Mouse (Mus musculus): Measurements from ENCODE around the gene Abca12. TPM values are rescaled to one million over a fixed set of nuclear protein-coding genes. Genes with fewer than 3 reads are reported as not detected.

The Abca12 gene
- total RNA-seq (2021), result under 1 TPM; 0.25 to 0.28 TPM

- intact Hi-C loops (cut with DNase I), result no loop called here
- DNase-seq (ENCODE audit: low spot score in 2 of 2), result no peak
Observed at GRCm38 (mm10) chr1:71414810-71415209, at the start of gene Abca12. Gene Abca12, minus strand, starts transcription at chr1:71414910.

DNA sequence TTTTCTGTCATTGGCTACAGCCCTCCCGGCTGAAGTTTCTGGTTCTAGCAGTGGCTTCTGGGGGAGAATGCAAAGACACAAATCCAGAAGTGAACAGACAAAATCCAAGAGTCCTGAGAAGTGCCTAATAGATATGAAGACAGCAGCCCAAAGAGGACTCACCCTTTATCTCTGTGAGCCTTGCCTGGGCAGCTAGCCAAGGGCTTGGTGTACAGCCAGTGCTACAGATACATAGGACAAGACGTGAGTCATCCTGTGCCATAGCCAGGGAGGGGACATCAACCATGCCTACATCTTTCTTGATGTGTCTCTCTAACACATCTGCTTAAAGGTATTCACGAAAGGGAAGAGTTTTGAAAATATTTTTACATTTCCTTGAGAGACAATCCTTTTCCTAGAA is 43.3 kb upstream of the Abca12 start:
- DNase-seq (ENCODE audit: low spot score in 2 of 2), result peak in 1 of 2 experiments; percentile 6
- intact Hi-C loops (cut with DNase I), result no loop called here

- intact Hi-C loops (cut with DNase I), result no loop called here
- DNase-seq (ENCODE audit: low spot score in 2 of 2), result no peak
Observed at GRCm38 (mm10) chr1:71447424-71447823, 32.7 kb upstream of the Abca12 start.

GRCm38 (mm10) chr1:71421741-71422333 is 7.1 kb upstream of the Abca12 start:
- intact Hi-C loops (cut with DNase I), result no loop called here
- DNase-seq (ENCODE audit: low spot score in 2 of 2), result no peak

GRCm38 (mm10) chr1:71418467-71418866 is 3.8 kb upstream of the Abca12 start:
- DNase-seq (ENCODE audit: low spot score in 2 of 2), result peak; percentile 4 to 51
- intact Hi-C loops (cut with DNase I), result no loop called here

DNA sequence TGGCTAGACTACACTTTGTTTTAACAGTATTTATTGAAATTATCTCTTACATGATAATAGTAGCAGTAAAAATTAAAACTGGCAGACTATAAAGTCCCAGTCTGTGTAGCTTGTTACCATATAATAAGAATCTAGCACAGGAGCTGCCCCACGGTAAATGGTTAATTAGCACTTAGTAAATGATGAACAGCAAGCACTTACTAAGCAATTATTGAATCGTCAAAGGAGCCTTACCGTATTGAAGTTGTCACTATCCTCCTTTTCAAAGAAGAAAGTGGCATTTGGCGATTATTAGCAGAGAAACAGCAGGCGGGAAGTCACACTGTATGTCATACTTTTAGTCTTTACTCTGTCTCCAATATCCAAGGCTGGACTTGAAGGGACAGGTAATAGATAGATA is 3.2 kb upstream of the Abca12 start:
- intact Hi-C loops (cut with DNase I), result no loop called here
- DNase-seq (ENCODE audit: low spot score in 2 of 2), result no peak

GRCm38 (mm10) chr1:71414084-71414483 is 626 bp downstream of the Abca12 start:
- no peak for DNase-seq (ENCODE audit: low spot score in 2 of 2)
- intact Hi-C loops (cut with DNase I), result no loop called here

DNA sequence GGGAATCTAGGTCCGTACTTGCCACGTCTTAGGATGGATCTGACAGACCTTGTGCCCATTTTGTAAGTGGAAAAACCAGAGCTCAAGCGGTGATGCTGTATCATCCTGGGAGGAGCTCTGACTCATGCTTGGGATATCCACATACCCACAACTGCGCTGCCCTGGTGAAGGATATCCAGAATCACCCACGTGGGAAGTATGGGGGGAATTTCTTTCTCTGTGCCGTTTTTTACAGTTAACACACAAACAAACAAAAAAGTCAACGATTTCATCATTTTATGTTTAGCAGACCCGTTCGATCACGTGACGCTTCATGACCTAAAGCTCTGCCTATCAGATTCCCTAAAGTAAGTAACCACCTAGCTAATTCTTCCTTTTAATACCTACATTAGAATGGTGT is 1.6 kb downstream of the Abca12 start:
- no peak for DNase-seq (ENCODE audit: low spot score in 2 of 2)
- intact Hi-C loops (cut with DNase I), result no loop called here

- intact Hi-C loops (cut with DNase I), result no loop called here
Observed at GRCm38 (mm10) chr1:71407711-71408110, 7.0 kb downstream of the Abca12 start.

DNA sequence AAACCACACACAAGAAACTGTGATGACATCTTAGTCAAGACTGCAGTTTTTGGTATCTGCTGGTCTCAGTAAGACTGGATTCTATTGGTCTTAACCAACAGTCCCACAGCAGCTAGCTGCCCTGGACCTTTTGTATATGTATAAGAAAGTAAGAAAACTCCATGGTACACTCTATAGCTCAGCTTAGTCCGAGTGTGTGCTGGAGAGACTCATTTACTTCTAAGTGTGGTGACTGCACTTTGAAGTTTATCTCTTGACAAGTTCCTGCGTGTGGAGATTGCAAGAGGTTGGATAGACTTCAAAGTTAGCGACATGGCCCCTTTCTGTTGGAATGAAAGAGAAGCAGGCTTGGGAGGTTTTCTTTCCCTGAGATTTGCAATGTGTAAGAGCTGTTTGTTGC is 17.1 kb downstream of the Abca12 start:
- intact Hi-C loops (cut with DNase I), result no loop called here
- no peak for DNase-seq (ENCODE audit: low spot score in 2 of 2)

More at GRCm38 (mm10) chr1:71407711-71408110, 7.0 kb downstream of the Abca12 start:
- DNase-seq (ENCODE audit: low spot score in 2 of 2), result no peak

GRCm38 (mm10) chr1:71396105-71396504 is 18.6 kb downstream of the Abca12 start:
- intact Hi-C loops (cut with DNase I), result no loop called here
- peak in 1 of 2 experiments; percentile 13 for DNase-seq (ENCODE audit: low spot score in 2 of 2)

DNA sequence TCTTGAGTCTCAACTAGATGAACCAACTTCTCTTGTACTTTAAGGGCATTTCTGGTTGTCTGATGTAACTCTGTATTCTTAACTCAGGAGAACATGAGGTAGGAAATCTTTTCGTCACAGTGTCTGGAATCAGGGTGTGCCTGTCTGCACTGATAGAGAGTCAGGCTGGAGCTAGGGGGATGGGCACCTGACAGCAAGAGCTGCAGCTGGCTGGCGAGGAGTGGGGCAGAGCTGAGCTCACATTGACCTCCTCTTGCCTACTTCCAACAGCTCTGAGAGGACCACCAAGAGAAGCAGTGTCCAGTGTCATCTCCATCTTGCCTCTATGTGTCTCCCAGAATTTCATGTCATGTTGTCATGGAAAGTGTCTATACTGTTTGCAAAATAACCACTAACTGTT is 20.5 kb downstream of the Abca12 start:
- intact Hi-C loops (cut with DNase I), result no loop called here

DNA sequence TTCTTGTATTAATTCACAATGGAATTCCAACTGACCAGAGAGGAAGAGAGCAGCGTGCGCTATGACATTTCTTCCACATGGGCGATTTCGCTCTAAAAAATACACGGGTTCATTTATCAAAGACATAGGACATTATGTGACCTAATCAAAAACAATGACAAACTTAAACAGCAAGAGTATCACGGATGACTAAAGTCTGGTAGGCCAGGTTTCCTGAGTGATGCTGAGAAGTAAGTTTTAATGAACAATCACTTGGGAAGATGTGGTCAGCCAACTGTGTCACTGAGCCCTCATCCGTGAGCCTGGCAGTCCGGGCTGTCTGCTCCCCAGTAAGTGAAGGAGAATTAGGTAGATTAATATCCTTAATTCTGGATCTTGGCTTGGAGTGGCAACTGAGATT is 21.2 kb downstream of the Abca12 start:
- intact Hi-C loops (cut with DNase I), result no loop called here
- DNase-seq (ENCODE audit: low spot score in 2 of 2), result no peak

More for the DNA sequence above, 20.5 kb downstream of the Abca12 start:
- DNase-seq (ENCODE audit: low spot score in 2 of 2), result no peak

- no peak for DNase-seq (ENCODE audit: low spot score in 2 of 2)
- intact Hi-C loops (cut with DNase I), result no loop called here
Observed at GRCm38 (mm10) chr1:71392463-71392862, 22.2 kb downstream of the Abca12 start.

GRCm38 (mm10) chr1:71386593-71386992 is 28.1 kb downstream of the Abca12 start:
- intact Hi-C loops (cut with DNase I), result no loop called here
- no peak for DNase-seq (ENCODE audit: low spot score in 2 of 2)

GRCm38 (mm10) chr1:71384098-71384497 is 30.6 kb downstream of the Abca12 start:
- intact Hi-C loops (cut with DNase I), result no loop called here

DNA sequence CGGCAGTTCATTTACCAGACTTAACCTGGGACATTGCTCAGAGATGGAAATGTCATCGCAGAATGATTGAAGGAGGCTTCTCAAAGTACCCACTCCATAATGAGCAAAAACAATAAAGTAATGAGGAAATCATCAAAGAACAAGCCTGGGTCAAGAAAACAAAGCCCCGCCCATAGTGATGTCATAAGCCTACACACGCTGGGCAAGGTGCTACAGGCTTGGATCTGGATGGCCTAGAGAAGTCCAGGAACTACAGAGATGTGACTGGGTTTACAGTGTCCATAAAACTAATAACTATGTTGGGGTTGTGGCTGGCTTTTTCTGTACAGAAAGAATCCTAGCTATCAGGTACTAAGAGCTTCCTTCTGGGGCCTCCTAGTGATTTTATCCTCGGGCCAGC is 41.6 kb downstream of the Abca12 start:
- intact Hi-C loops (cut with DNase I), result no loop called here
- DNase-seq (ENCODE audit: low spot score in 2 of 2), result no peak

More at GRCm38 (mm10) chr1:71384098-71384497, 30.6 kb downstream of the Abca12 start:
- DNase-seq (ENCODE audit: low spot score in 2 of 2), result no peak

- DNase-seq (ENCODE audit: low spot score in 2 of 2), result no peak
- intact Hi-C loops (cut with DNase I), result no loop called here
Observed at GRCm38 (mm10) chr1:71370266-71370665, 44.4 kb downstream of the Abca12 start.

GRCm38 (mm10) chr1:71367770-71368169 is 46.9 kb downstream of the Abca12 start:
- DNase-seq (ENCODE audit: low spot score in 2 of 2), result no peak
- intact Hi-C loops (cut with DNase I), result no loop called here

- DNase-seq (ENCODE audit: low spot score in 2 of 2), result no peak
- intact Hi-C loops (cut with DNase I), result no loop called here
Observed at GRCm38 (mm10) chr1:71342861-71343554, 71.7 kb downstream of the Abca12 start.

DNA sequence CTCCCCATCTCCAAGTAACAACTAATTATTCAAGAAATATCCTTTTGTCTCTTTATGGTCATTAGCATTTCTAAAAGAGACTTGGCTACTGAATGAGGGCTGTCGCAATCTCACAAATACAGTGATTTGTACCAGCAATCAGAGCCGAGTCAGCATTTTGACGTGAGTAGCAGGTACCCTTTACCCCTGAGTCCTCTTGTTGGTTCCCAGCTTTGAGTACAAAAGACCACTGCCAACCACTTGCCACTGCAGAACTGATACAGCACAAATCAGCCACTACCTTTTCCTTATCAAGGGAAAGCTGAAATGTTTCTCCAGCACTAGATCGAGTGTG is 72.5 kb downstream of the Abca12 start:
- DNase-seq (ENCODE audit: low spot score in 2 of 2), result no peak
- intact Hi-C loops (cut with DNase I), result no loop called here

Data from left cerebral cortex, postnatal 25 days (tissue).